Mouse (Mus musculus) CH12.LX (cell line): ENCODE data around the gene Etfa.

ENCODE experiments used
- CTCF ChIP-seq, 2 experiments: IDR thresholded peaks in 1 of 2; conservative IDR thresholded peaks in 1 of 2; 2 replicates each; pipeline ENCODE4 v1.5.1; 2011 to 2012; ENCODE audit warnings: low read depth in 2 of 2, low read length in 2 of 2, improper control_type of control experiment in 1 of 2, inconsistent platforms in 1 of 2, mild to moderate bottlenecking in 1 of 2, moderate library complexity in 1 of 2
- ETS1 ChIP-seq: conservative IDR thresholded peaks from 2 replicates; pipeline ENCODE4 v1.6.1; 2012; ENCODE audit warnings: low read depth, mild to moderate bottlenecking, inconsistent platforms, low read length, improper control_type of control experiment, moderate library complexity
- JUND ChIP-seq: conservative IDR thresholded peaks from 2 replicates; pipeline ENCODE4 v1.6.1; 2011; ENCODE audit warnings: low read depth, low read length, improper control_type of control experiment
- MAFK ChIP-seq: IDR thresholded peaks from 2 replicates; pipeline ENCODE4 v1.6.1; 2011; ENCODE audit warnings: low read length, improper control_type of control experiment; ENCODE audit not compliant: insufficient replicate concordance
- MYC ChIP-seq: IDR thresholded peaks from 2 replicates; pipeline ENCODE4 v1.6.1; 2011; ENCODE audit warnings: low read depth, mild to moderate bottlenecking, improper control_type of control experiment, low read length
- NELFE ChIP-seq: IDR thresholded peaks from 2 replicates; pipeline ENCODE4 v1.6.1; 2011; ENCODE audit warnings: low read depth, low read length, improper control_type of control experiment
- TCF12 ChIP-seq: IDR thresholded peaks from 2 replicates; pipeline ENCODE4 v1.6.1; 2014; ENCODE audit warnings: low read depth, mild to moderate bottlenecking, inconsistent platforms, low read length, improper control_type of control experiment

- TF ChIP-seq JUND (no peak), MYC (no peak), MAFK (no peak), TCF12 (no peak), CTCF (conservative IDR thresholded peaks at IDR 0.05 in 1 of 2, IDR thresholded peaks at IDR 0.05 in 1 of 2; ENCODE audit: low read depth in 2 of 2, low read length in 2 of 2) (no peak), ETS1 (no peak), NELFE (no peak)
Observed at GRCm38 (mm10) chr9:55538377-55538776, 26.3 kb upstream of the Etfa start, which contains the start of gene Isl2.
